Mouse (Mus musculus) liver, adult 2 months (tissue): ENCODE data around the gene Tctn3.

Source experiments
- CTCF ChIP-seq: fragments of 200-500 bp; IDR thresholded peaks from 2 replicates; pipeline ENCODE4 v1.5.1; 2011; ENCODE audit warnings: low read depth, low read length, control low read depth
- POLR2A ChIP-seq: fragments of 200-500 bp; IDR thresholded peaks from 2 replicates; pipeline ENCODE4 v1.6.1; 2011; ENCODE audit warnings: low read length, control low read depth; ENCODE audit not compliant: insufficient read depth; ENCODE audit errors: extremely low read depth

- no peak for TF ChIP-seq CTCF
- no peak for TF ChIP-seq POLR2A
Measured at GRCm38 (mm10) chr19:40630096-40630495, 18.1 kb upstream of the Tctn3 start.
